Mouse (Mus musculus): Measurements from ENCODE around the gene Arl5a.

- no peak for TF ChIP-seq GATA1 (IDR thresholded peaks at IDR 0.05; ENCODE audit: low read length)
- TF ChIP-seq TAL1 (IDR thresholded peaks at IDR 0.05; ENCODE audit: low read length): no peak
These were observed 63.6 kb downstream of the Arl5a start for GRCm38 (mm10) chr2:52361086-52361485.

Measured in erythroblast, embryonic 14.5 days (primary cell).